Mouse (Mus musculus): ENCODE data around the gene Slc16a1.

Slc16a1 gene

DNA sequence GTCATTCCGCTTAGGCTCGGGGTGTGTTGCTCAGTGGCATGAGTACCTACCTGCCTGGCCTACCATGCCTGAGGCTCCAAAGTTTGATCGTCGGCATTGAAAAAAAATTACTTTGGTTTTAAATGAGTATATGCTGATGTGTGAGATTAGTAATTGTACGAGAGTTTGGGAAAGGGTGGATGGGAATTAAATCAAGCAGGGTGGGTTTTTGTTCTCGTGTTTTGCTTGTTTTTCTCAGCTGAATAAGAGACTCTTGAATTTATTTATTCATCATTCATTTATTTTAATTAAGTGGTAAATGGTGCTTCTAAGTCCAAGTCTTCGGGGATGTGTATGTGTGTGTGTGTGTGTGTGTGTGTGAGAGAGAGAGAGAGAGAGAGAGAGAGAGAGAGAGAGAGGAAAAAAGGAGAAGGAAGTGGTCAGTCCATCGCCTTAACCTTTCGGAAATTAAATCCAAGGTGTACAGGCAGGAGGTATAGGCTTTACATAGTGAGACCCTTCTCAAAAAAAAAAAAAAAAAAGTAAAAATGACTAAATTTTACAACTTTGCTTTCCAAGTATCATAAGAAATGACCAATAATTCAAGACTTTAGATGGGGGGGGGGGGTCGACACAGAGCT, 1.4 kb downstream of the Slc16a1 start:
- DNase-seq: no peak

DNA sequence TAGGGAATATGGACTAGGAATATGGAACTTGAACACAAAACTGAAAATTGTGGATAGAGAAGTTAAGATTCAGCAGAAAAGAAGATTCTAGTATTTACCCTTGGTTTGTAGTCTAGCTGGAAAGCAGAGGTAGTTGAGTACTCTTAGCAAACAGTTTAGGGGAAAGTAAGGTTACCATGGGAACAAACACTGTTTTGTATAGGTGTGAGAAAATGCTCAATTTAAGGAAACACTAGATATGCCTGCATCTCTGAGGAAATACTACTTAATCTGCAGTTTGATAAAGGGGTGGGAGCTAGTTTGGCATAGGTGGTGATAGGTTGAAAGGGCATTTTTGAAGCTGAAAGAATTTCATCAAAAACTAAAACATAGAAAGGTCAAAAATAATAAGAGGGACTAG, 2.4 kb downstream of the Slc16a1 start:
- no peak for DNase-seq

DNA sequence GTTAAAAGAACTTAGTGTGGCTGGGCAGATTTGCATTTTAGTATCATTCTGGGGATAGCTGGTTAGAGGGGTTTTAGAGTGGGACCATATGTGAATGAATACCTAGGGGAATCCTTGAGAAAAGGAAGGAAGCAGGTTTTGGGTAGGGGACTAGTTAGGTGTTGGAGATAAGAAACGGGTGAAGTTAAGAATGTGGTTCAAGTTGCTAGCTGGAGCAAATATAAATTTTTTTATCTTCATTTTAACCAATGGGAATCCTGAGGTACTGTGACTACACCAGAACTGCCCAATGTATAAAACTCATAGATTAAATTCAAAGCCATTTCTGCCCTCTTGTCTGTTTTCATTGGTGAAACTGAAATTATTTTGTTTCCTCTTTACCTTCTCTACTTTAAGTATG, 2.8 kb downstream of the Slc16a1 start:
- no peak for DNase-seq

DNA sequence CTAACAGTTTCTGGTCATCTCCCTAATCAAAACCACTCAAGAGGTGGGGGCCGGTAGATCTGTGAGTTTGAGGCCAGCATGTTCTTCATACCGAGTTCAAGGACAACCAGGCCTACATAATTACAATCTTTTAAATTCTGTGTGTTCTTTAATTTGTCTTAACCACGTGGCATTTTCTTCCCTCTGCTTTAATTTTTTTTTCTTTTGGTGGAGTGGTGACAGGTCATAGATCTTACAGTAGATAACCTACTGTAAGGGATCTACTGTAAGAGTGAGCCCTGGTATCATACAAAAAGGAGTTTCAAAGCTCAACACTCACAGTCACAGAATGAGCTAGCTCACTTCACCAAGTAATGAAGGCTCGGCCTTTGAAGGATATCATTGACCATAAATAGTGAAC, 4.6 kb downstream of the Slc16a1 start:
- no peak for DNase-seq

DNA sequence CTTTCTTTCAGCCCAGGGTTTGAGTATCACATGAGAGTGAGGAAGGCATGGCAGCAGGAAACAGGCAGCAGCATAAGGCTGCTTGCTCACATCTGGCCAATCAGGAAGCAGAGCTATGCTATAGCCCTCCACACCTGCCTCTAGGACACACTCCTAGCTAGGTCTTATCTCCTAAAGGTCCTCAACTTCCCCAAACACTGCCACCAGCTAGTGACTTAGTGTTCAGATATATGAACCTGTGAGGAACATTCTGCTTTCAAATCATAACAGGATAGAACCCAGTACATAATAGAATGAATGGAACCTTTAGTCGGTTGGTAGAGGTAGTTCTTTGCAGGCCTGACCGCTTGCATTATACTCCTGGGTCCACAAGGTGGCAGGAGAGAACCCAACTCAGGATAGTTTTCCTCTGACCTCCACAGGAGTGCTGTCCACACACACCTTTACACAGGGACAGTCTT, 5.4 kb downstream of the Slc16a1 start:
- peak; percentile 74 for DNase-seq

DNA sequence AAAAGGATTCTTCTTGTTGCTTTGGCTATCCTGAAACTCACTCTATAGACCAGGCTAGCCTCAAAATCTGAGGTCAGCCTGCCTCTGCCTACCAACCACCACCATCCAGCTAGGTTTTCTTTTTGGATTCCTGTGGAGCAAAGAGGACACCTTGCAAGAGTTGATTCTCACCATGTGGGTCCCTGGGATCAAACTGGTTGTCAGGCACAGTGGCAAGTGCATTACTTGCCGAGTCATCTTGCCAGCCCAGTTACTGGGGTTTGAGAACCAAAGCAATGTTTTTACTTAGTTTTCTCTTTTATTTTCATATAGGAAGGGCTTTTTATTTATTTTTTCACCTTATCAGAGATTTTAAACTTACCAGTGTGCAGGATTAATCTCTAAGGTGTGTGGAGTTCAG, 5.9 kb downstream of the Slc16a1 start:
- no peak for DNase-seq

DNA sequence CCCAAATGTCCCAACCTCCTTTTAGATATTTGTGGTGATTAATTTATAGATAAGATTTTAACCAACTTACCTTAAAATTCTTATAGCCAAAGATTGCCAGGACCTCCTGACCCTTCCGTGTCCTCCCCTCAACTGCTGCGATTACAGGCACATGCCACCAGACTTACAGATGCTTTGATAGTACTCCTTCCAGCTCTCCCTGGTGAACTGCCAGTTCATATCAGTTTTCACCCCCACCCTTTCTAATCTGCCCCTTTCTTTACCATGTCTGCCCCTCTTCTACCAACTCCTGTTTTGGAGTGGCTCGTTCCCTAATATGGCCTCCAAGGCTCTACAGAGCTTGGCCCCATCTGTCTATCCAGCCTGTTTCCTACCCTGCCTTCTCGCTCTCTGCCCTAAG, 15.8 kb downstream of the Slc16a1 start:
- no peak for DNase-seq

DNA sequence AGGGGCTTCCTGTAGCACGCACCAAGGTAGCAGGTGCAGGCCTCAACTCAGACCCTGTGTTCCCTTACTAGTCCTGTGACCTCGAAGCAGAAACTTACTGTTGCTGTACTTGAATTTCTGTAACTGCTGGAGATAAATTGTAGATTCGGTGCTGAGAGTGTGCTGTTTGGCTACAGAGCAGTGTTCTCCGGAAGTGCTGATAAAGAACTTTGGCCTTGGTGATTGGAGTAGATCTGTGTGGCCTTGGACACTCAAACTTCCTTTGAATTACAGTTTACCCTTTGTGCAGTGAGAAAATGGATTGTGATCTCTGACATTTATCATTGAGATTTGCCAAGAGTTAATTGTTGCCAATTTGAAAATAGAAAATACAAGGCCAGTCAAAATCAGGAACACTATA, 16.5 kb downstream of the Slc16a1 start:
- no peak for DNase-seq

DNA sequence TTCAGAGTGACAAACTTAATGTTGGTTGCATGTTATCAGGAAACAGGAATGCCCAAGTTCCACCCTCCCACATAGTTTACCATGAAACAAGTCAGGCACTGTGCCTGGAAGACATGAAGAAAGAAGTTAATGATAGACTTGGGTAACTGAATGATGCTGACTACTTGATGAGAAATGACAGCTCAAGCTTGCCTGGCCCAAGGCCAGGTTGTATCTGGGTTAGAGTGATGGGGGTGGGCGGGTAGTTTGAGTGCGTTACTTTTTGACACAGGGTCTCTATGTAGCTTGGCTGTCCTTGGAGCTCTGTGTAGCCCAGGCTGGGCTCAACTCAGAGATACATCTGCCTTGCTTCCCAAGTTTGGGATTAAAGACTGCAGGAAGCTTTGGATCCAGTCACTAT, 20.2 kb downstream of the Slc16a1 start:
- DNase-seq: no peak

DNA sequence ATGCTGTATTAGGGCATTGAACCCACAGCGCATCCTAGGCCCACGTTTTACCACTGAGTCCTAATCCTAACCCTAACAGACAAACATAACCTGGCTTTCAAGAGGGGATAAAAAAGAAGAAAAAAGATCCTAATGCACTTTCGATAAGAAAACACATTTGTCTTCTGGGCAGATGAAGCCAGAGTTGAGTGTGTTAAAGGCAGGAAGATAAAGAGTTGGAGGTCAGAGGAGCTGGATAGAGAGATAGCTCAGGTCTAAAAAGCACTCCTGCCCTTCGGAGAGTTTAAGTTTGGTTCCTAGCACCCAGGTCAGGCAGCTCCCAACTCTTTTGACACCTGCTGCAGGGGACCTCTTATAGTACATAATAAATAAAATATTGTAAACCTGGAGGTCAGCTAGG, 21.3 kb downstream of the Slc16a1 start:
- no peak for DNase-seq

DNA sequence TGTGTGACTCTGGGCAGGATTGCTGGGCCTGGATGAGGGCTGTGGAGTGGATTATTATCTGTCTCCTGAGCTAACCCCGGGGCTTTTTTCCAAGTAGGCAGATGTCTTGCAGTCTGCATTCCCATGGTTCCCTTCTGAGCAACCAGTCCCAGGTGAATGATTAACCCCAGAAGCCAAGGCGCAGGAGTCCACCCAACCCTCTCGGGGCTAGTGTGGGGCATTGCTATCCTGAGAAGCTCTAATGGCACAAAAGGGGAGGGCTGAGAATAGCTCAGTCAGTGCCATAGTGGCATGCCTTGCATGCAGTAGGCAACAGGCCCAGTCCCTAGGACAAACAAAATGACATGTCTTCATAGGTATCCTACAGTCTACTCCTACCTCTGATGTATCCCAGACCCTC, 22.1 kb downstream of the Slc16a1 start:
- no peak for DNase-seq

DNA sequence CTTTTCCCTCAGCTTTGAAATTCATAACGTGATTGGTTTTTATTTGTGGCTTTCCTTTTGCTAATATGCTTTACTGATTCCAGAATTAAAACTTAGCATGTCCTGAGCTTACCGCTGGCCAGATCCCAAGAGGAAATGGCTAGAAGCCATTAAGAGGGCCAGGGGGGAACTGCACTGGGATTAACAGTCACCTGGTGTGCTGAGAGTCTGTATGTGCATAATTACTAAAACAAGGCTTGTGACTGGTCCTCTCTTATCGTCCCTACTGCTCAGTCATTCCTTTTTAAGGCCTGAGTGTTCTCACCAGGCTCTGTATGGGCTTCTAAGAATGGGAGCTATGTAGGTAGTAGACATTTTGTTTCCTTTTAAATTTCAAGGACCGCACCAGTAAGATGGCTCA, 23.5 kb downstream of the Slc16a1 start:
- DNase-seq: no peak

DNA sequence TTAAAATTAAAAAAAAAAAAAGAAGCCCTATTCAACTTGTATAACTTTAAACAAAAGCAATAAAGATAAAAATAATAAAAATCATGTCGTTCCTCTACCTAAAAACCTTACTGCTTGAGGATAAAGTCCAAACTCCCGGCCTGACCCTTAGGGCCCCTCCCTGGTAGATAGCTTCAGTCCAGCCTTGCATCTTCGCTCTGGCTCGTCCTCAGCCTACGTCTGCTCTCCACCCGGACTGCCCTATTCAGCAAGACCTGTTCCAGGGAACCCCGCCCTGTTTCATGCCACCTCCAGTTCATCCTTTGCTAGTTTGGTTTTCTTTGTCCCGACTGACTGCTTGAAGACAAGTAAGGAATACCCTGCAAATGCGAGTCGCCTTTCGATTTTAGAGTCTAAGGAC, 24.5 kb downstream of the Slc16a1 start:
- DNase-seq: no peak

DNA sequence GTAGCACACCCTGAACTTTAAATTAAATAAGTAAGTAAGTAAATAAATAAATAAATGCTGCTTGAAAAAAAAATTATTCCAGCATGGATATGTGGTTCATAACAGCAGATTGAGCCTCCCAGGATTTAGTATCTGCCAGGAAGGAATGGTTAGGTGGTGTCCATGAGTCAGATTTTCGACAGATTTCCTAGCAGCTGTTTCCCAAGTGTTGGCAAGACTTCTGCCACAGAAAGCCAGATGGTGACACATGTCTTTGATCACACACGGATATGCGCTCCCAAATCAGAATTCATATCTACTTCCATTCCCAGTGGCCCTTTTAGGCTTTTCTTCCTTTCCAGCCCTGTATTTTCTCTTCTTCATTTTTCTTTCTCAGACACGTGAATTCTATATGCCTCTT, 28.5 kb downstream of the Slc16a1 start:
- no peak for DNase-seq

DNA sequence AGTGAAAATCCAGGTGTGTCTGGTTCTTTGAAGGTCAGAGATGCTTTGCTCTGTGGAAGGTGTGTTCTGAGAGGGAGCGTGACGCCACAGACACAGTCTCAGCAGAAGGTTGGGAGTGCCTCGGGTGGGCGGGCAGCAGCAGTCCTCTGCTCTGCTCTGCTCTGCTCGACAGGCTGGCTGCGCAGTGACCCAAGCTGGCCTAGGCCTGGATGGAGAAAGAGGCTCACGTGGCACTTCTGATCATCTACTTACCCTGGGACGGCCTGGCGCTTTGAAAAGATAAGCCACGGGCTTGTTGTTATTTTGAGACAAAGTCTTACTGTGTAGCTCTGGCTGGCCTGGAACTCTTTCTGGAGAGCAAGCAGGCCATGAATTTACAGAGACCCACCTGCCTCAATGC, 29.0 kb downstream of the Slc16a1 start:
- no peak for DNase-seq

DNA sequence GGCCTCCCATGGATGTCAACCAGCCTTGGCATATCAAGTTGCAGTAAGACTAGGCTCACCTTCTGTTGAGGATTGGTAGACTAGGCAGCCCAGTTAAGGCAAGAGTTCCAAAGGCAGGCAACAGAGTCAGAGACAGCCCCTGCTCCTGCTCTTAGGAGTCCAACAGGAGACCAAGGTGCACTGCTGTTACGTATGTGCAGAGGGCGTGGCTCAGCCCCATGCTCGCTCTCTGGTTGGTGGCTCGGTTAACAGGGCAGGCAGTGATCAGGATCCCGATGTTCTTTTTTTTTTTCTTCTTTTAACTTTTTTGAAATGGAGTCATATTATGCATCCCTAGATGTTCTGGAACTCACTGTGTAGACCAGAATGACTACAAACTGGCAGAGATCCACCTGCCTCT, 30.5 kb downstream of the Slc16a1 start:
- no peak for DNase-seq

DNA sequence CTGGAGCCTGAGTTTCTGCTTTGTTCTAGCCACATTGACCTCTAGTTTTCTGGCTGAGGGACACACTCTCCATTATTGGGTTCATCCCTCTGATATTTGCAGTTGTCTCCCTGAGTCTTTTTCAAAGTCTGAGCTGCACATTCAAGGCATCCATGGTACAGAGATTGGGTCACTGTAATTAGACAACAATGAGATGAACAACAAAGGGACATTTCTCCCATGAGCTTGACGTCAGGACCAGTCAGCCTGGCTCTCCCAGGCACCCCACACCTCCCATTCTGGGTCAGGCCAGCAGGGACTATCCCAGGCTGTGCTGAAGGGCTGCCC, 31.4 kb downstream of the Slc16a1 start:
- DNase-seq: no peak

DNA sequence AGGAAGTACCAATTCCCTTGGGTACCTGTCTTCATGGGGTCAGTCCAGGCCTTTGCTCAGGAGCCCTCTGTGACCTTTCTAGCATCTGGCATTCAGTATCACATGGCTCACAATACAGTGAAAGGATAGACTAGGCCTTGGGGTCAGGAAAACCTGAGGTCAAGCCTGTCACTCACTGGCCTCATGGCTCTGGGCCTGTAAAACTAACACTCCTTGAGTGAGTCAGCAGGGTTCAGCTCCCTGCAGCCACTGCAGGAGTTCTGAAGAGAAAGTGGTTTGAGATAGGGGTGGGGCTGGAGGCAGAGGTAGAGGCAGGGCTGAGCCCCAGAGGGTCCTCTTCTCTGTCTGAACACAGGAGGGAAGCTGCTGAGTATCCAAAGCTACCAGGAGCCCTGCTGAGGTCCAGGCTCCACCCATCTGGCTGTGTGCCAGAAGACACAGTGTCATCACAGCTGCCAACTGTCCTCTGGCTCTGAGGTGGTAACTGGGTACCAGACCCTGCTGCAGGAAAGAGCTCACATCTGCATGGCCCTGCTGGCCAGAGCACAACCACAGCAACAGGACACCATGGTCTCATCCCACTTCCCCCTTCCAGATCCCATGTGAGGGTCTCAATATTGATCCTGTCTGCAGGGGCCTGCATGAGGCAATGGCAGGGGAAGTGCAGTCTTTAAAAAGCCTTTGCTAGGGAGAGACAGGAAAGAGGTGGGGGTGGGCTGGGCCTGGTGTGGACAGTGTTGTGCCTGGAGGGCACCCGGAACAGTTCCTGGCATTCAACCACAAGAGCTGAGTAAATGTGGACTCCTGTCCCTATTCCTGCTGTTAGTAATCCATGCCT, 31.9 kb downstream of the Slc16a1 start:
- peak; percentile 27 for DNase-seq

DNA sequence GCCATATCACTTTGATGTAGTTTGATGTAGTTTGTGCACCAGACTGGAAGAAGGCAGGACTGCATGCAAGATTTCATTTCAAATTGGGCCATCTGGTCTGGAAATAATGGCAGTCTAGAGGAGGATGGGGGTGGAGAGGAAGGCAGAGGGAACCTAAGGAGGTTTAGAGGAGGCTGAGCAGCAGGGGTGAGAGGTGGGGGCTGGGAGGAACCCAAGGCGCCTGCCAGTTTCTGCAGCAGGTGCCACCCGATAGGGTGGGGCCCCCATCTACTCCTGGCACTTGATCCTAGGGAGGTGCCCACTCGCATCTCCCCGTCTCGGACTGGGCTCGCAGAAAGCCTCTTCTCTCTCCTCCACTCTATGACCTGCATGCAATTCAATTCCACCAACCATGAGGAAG, 33.1 kb downstream of the Slc16a1 start:
- peak; percentile 65 for DNase-seq

DNA sequence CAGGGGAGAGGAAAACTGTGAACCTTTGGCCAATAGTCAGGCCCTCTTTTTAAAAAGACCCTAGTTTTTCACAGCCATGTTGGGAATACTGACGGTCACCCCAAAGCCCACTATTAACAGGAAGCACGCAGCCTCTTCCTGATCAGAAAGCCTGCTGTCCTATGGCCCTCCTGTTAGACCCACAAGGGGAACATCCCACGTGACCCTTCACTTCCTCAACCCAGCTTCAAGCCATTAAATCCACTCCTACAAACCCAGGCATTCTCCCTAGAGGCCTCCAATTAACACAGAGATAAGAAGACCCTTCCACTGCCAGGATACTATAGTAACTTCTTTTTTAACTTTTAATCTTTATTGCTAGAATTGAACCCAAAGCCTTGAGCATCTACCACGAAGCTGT, 33.6 kb downstream of the Slc16a1 start:
- DNase-seq: no peak

DNA sequence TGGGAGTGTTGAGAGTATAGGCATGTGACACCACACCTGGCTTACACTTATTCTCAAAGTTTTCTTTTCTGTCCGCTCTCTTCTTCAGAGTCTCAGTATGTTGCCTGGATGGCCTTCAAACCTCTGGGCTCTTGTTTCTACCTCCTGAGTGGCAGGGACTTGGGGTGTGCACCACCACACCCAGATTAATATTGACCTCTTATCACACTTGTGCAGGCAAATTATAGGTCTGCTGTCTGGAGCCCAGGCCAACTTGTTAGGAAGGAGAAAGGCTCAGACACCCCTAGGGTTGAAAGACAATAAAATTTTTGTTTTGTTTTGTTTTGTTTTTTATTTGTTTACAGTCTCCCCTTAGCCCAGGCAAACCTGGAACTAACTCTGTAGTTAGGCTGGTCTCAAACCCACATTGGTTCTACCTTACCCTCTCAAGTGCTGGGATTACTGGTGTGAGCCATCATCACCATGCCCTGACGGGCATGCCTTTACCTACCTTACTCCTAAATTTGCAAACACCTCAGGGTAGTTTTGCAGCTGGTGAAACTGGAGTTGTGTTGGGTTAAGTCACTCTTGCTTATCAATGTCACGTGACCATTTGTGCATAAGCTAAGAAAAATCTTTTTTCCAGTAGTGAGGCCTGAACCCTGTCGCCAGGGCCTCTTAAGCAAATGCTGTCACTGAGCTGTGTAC, 35.3 kb downstream of the Slc16a1 start:
- DNase-seq: no peak

DNA sequence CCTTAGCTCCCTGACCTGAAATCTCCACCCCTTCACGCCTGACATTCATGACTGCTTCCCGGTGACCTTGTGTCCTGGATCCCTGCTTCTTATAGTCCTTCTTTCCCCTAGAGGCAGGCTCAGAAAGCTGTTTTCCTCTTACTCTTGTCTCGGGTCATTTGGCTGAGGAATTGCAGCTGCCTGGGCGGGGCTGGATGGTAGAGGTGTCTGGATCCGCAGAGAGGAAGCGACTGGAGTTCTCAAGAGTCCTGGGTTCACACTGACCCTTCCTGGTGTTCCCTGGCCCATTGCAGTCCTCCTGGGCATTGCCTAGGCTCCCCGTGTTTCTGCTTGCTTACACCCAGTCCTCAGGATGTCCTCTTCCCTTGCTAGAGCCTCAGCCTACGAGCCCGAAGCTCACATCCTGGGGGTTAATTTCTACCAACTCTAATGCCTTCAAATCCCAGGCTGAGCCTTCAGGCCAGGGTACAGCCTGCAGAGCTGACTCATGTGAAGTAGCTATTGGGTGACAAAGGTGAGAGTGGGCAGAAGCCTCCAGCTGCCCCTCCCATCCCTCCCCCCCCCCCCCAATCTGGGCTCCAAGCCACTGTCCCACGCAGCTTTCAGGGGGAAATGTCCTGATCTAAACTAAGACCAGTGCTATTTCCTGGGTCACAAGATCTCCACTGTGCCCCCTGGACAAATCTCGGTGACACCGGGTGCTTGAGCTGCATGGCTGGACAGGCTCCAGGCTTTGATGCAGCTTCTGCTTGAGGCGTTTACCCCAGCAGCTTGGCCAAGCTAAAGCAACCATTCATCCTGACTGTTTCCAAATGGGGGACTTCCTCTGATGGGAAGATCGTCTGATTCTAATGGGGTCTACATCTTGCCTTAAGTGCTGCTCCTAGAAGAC, 36.1 kb downstream of the Slc16a1 start:
- DNase-seq: no peak

DNA sequence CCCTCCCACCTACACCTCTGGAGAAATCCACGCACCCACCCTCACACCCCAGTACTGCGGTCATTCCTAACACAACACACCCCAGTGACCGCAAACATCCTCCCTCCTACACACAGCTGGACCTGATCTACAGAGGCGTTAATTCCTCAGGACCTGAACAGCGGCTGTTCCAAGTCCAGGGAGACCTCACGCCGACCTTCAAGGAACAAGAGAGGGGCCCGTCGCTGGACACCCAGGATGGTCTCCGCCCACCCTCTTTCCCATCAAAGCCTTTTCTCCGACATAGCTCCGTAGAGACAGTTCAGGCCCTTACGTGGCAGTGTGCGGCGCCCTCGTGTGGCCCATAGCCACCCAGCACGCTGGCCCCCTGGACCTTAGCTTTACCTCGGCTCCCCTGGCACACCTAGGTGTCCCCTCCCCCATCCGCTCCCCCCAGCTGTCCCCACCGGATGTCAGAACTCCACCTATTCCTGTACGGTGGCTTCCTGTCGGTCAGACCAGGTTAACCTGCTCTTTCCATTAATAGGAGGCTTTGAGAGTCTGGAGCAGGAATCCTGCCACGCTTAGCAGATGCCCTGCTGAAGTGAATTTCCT, 36.9 kb downstream of the Slc16a1 start:
- peak; percentile 88 for DNase-seq
